Mouse (Mus musculus): ENCODE data around the gene Flot1.

The Flot1 gene

GRCm38 (mm10) chr17:35868961-35869345 lies 45.9 kb downstream of the Flot1 start:
- DNase-seq: no peak

GRCm38 (mm10) chr17:35869346-35870067 lies 46.5 kb downstream of the Flot1 start:
- no peak for DNase-seq

DNA sequence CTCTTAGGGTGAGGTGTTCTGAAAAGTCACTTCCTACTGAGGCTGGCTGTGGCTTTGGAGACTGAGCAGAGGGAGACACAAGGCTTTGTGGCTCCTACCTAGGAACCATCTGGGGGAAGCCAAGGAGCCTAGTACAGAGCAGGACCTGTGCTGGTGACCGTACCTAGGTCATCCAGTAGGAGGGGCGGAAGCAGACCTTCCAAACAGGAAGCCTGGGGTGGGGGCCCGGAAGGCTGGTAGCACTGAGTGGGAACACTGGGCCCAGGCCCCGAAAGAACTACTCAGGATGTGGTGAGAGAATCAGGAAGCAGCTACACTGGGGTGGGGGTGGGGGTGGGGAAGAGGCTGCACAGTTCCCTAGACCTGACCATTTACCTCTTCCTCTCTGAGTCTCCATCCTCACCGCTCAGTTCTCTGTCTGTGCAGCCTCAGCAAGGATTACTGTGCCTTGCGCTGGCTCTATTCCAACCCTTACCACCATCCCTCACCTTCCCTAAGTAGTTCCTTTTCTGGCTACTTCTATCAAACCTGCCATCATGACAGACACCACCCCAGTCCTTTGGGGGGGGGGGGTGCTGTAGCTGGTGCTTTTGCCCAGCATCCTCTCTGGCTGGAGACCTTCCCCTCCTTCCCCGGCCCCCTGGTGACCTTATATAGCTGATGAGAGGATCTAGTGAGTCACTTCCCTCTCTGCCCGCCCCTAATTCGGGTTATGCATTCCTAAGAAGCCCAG lies 47.3 kb downstream of the Flot1 start:
- no peak for DNase-seq

GRCm38 (mm10) chr17:35870884-35871696 lies 48.1 kb downstream of the Flot1 start:
- DNase-seq: no peak

GRCm38 (mm10) chr17:35873774-35874519 lies 50.9 kb downstream of the Flot1 start:
- DNase-seq: peak; percentile 88 to 93

DNA sequence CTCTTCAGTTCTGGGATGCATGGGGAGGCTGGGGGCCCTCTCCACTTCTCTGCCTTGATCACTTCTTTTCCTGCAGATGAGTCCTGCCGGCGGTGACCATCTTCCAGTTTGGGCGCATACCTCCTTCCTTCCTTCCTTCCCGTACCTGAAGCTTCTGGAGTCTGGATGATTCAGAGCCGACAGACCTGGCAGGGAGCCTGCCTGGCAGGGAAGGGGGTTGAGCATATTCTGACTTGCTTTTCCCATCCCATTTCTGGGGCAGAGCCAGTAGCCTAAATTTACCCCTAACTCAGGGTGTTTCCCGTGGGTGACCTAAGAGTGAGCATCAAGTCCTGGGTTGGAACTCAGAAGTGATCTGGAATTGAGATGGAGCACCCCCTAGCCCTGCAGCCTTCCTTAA lies 51.7 kb downstream of the Flot1 start:
- DNase-seq: no peak

GRCm38 (mm10) chr17:35879245-35880057 lies 56.4 kb downstream of the Flot1 start, which contains the start of gene Dhx16:
Dhx16 (plus strand) TSS chr17:35879819.
- peak; percentile 97 to 98 for DNase-seq

All from cerebellum, adult 18-20 months (tissue).